Mouse (Mus musculus): ENCODE results near the gene Tff1.

- TF ChIP-seq CTCF (conservative IDR thresholded peaks at IDR 0.05; ENCODE audit: low read length) (peak; percentile 89), NANOG (IDR thresholded peaks at IDR 0.05; ENCODE audit: borderline replicate concordance, low read length) (no peak), POU5F1 (IDR thresholded peaks at IDR 0.05; ENCODE audit: borderline replicate concordance, low read length) (no peak)
Measured at GRCm38 (mm10) chr17:31187370-31187769, 22.3 kb upstream of the Tff1 start.
